Mouse (Mus musculus) midbrain, embryonic 12.5 days (tissue): ENCODE results near the gene Dact3. TPM values are rescaled to one million over a fixed set of nuclear protein-coding genes. Genes with fewer than 3 reads are reported as not detected.
A peak's percentile ranks its signal among the peaks of the same experiment; 100 is the strongest.

ENCODE experiments used
- ATAC-seq: fragments of 200-750 bp; cut with Nextera tagmentation; 2 replicates; pipeline ENCODE4 v1.8.0; 2017; ENCODE audit warnings: low read depth, moderate TSS enrichment, moderate library complexity; ENCODE audit not compliant: low FRiP score
- H3K27ac ChIP-seq: fragments of 300-500 bp; sonication (generic); replicated peaks from 2 replicates; pipeline ENCODE4 v1.5.1; 2016; ENCODE audit warnings: mild to moderate bottlenecking
- H3K27me3 ChIP-seq: fragments of 300-500 bp; sonication (generic); 2 replicates; pipeline ENCODE4 v1.6.1; 2016; ENCODE audit warnings: mild to moderate bottlenecking
- H3K36me3 ChIP-seq: fragments of 300-500 bp; sonication (generic); 2 replicates; pipeline ENCODE4 v1.6.1; 2016
- H3K4me1 ChIP-seq: fragments of 300-500 bp; sonication (generic); 2 replicates; pipeline ENCODE4 v1.6.1; 2016
- H3K4me2 ChIP-seq: fragments of 300-500 bp; sonication (generic); replicated peaks from 2 replicates; pipeline ENCODE4 v1.6.1; 2016; ENCODE audit warnings: mild to moderate bottlenecking, moderate library complexity
- H3K4me3 ChIP-seq: fragments of 300-500 bp; sonication (generic); 2 replicates; pipeline ENCODE4 v1.5.1; 2016; ENCODE audit warnings: mild to moderate bottlenecking
- H3K9ac ChIP-seq: fragments of 300-500 bp; sonication (generic); replicated peaks from 2 replicates; pipeline ENCODE4 v1.6.1; 2016; ENCODE audit warnings: mild to moderate bottlenecking, moderate library complexity
- H3K9me3 ChIP-seq: fragments of 300-500 bp; sonication (generic); 2 replicates; pipeline ENCODE4 v1.6.1; 2016; ENCODE audit warnings: mild to moderate bottlenecking
- WGBS: fragments of 180-500 bp; shearing (Covaris S2); methylation state at CpG from one replicate; pipeline ENCODE4 v1.1.7; 2016; 5-methylcytosine and 5-hydroxymethylcytosine counted together
- polyA plus RNA-seq: library from polyadenylated mRNA; unstranded; fragments of >200 nt; fragmentation: Nextera tagmentation; extraction: Ambion mirVana; gene quantifications from 2 replicates; pipeline ENCODE4 v1.2.1, GENCODE M21; 2016

The Dact3 gene
- polyA plus RNA-seq = 4.7 and 6.2 TPM in 2 replicates

- Histone ChIP-seq H3K9ac (peak within 1 kb of the TSS; percentile 83), H3K27me3 (no peaks in the 10 kb centered on the region), H3K36me3 (peaks cover 9% of the 10 kb centered on the region; the same call in 1 of the 2 replicates)
These were observed at the start of gene Dact3 for GRCm38 (mm10) chr7:16875310-16875325. TSS of gene Dact3 (plus strand) at chr7:16875317.

GRCm38 (mm10) chr7:16825785-16826184 lies 49.3 kb upstream of the Dact3 start:
- 87% methylated on average over 10 of the region's 10 CpGs for WGBS
- ATAC-seq = no peak

More at GRCm38 (mm10) chr7:16875310-16875325, at the start of gene Dact3:
- no peak for ATAC-seq
- Histone ChIP-seq H3K27ac (peak within 1 kb of the TSS; percentile 82), H3K4me1 (peaks cover 26% of the 10 kb centered on the region), H3K9me3 (no peaks in the 10 kb centered on the region), H3K4me2 (peak within 1 kb of the TSS; percentile 88), H3K4me3 (peak within 1 kb of the TSS; percentile 77)
- WGBS = 0% methylated on average over 1 of the region's 1 CpGs

GRCm38 (mm10) chr7:16826571-16826970 lies 48.5 kb upstream of the Dact3 start:
- Histone ChIP-seq H3K4me3 (no peak overlapping the region), H3K27me3 (no peaks in the 10 kb centered on the region), H3K36me3 (peaks cover 89% of the 10 kb centered on the region), H3K9ac (no peak overlapping the region), H3K27ac (no peak overlapping the region), H3K4me1 (peaks cover 9% of the 10 kb centered on the region; the same call in 1 of the 2 replicates), H3K4me2 (no peak overlapping the region), H3K9me3 (no peaks in the 10 kb centered on the region)
- WGBS = 86% methylated on average over 5 of the region's 5 CpGs
- no peak for ATAC-seq

More at GRCm38 (mm10) chr7:16825785-16826184, 49.3 kb upstream of the Dact3 start:
- Histone ChIP-seq H3K9me3 (no peaks in the 10 kb centered on the region), H3K36me3 (peaks cover 81% of the 10 kb centered on the region), H3K4me3 (no peak overlapping the region), H3K4me1 (peaks cover 16% of the 10 kb centered on the region), H3K27ac (no peak overlapping the region), H3K27me3 (no peaks in the 10 kb centered on the region), H3K9ac (no peak overlapping the region), H3K4me2 (no peak overlapping the region)

GRCm38 (mm10) chr7:16827274-16827673 lies 47.8 kb upstream of the Dact3 start:
- Histone ChIP-seq H3K4me1 (0 out of 2 replicates have a peak, but pooled peaks cover 4% of the 10 kb centered on the region), H3K27ac (no peak overlapping the region), H3K9ac (no peak overlapping the region), H3K4me2 (no peak overlapping the region), H3K4me3 (no peak overlapping the region), H3K9me3 (no peaks in the 10 kb centered on the region), H3K27me3 (no peaks in the 10 kb centered on the region), H3K36me3 (peaks cover 94% of the 10 kb centered on the region)
- 85% methylated on average over 4 of the region's 4 CpGs for WGBS
- no peak for ATAC-seq

GRCm38 (mm10) chr7:16830449-16830848 lies 44.7 kb upstream of the Dact3 start:
- H3K36me3 ChIP-seq = peaks cover 98% of the 10 kb centered on the region
- H3K4me1 ChIP-seq = no peaks in the 10 kb centered on the region
- no peak for ATAC-seq
- no peak overlapping the region for H3K4me3 ChIP-seq
- no peaks in the 10 kb centered on the region for H3K9me3 ChIP-seq
- H3K9ac ChIP-seq = no peak overlapping the region
- H3K27me3 ChIP-seq = no peaks in the 10 kb centered on the region
- no peak overlapping the region for H3K27ac ChIP-seq
- no peak overlapping the region for H3K4me2 ChIP-seq
- 89% methylated on average over 9 of the region's 9 CpGs for WGBS

- ATAC-seq = no peak
- peaks cover 6% of the 10 kb centered on the region for H3K4me1 ChIP-seq
These were observed 37.0 kb upstream of the Dact3 start for GRCm38 (mm10) chr7:16837916-16838803.

GRCm38 (mm10) chr7:16838804-16839426 lies 36.2 kb upstream of the Dact3 start:
- Histone ChIP-seq H3K36me3 (peaks cover 68% of the 10 kb centered on the region), H3K9ac (no peak overlapping the region), H3K9me3 (no peaks in the 10 kb centered on the region), H3K4me3 (no peak overlapping the region), H3K4me2 (no peak overlapping the region), H3K27me3 (no peaks in the 10 kb centered on the region), H3K27ac (no peak overlapping the region), H3K4me1 (peaks cover 14% of the 10 kb centered on the region)
- 85% methylated on average over 6 of the region's 6 CpGs for WGBS
- no peak for ATAC-seq

More at GRCm38 (mm10) chr7:16837916-16838803, 37.0 kb upstream of the Dact3 start:
- Histone ChIP-seq H3K9ac (no peak overlapping the region), H3K36me3 (peaks cover 75% of the 10 kb centered on the region), H3K9me3 (no peaks in the 10 kb centered on the region), H3K4me2 (no peak overlapping the region), H3K4me3 (no peak overlapping the region), H3K27ac (no peak overlapping the region), H3K27me3 (no peaks in the 10 kb centered on the region)
- WGBS = 93% methylated on average over 18 of the region's 18 CpGs

GRCm38 (mm10) chr7:16839427-16840108 lies 35.5 kb upstream of the Dact3 start:
- no peak overlapping the region for H3K4me2 ChIP-seq
- H3K4me3 ChIP-seq = no peak overlapping the region
- H3K9me3 ChIP-seq = no peaks in the 10 kb centered on the region
- no peak overlapping the region for H3K27ac ChIP-seq
- H3K36me3 ChIP-seq = peaks cover 61% of the 10 kb centered on the region
- WGBS = 92% methylated on average over 12 of the region's 12 CpGs
- H3K9ac ChIP-seq = no peak overlapping the region
- no peak for ATAC-seq
- H3K27me3 ChIP-seq = peaks cover 3% of the 10 kb centered on the region; the same call in 1 of the 2 replicates
- peaks cover 19% of the 10 kb centered on the region for H3K4me1 ChIP-seq

- ATAC-seq = no peak
- peaks cover 56% of the 10 kb centered on the region for H3K36me3 ChIP-seq
- 83% methylated on average over 2 of the region's 2 CpGs for WGBS
- H3K4me1 ChIP-seq = peaks cover 25% of the 10 kb centered on the region
- H3K27ac ChIP-seq = no peak overlapping the region
- H3K27me3 ChIP-seq = peaks cover 3% of the 10 kb centered on the region; the same call in 1 of the 2 replicates
- no peak overlapping the region for H3K9ac ChIP-seq
- no peaks in the 10 kb centered on the region for H3K9me3 ChIP-seq
- H3K4me2 ChIP-seq = no peak overlapping the region
- no peak overlapping the region for H3K4me3 ChIP-seq
These were observed 35.0 kb upstream of the Dact3 start for GRCm38 (mm10) chr7:16840109-16840491.

GRCm38 (mm10) chr7:16841078-16841477 lies 34.0 kb upstream of the Dact3 start:
- Histone ChIP-seq H3K27ac (peak overlapping the region; percentile 25; the same call in 1 of the 2 replicates), H3K9me3 (no peaks in the 10 kb centered on the region), H3K4me3 (no peak overlapping the region), H3K27me3 (peaks cover 3% of the 10 kb centered on the region; the same call in 1 of the 2 replicates), H3K4me2 (no peak overlapping the region), H3K36me3 (peaks cover 57% of the 10 kb centered on the region), H3K9ac (no peak overlapping the region), H3K4me1 (peaks cover 30% of the 10 kb centered on the region)
- WGBS = 75% methylated on average over 4 of the region's 4 CpGs
- no peak for ATAC-seq

GRCm38 (mm10) chr7:16841561-16842560 lies 33.3 kb upstream of the Dact3 start:
- Histone ChIP-seq H3K4me2 (peak overlapping the region; percentile 97), H3K4me1 (peaks cover 30% of the 10 kb centered on the region), H3K9me3 (no peaks in the 10 kb centered on the region), H3K9ac (peak overlapping the region; percentile 87), H3K36me3 (peaks cover 51% of the 10 kb centered on the region), H3K27me3 (peaks cover 3% of the 10 kb centered on the region; the same call in 1 of the 2 replicates), H3K27ac (peak overlapping the region; percentile 67), H3K4me3 (peak overlapping the region; percentile 52)
- 49% methylated on average over 11 of the region's 11 CpGs for WGBS
- no peak for ATAC-seq
